Mouse (Mus musculus) bone marrow macrophage, adult 2 months (primary cell): ENCODE measurements around the gene Pacsin2.

Experiments
- CTCF ChIP-seq: IDR thresholded peaks from 2 replicates; pipeline ENCODE4 v1.5.1; 2012; ENCODE audit warnings: low read depth, mild to moderate bottlenecking, low read length, moderate library complexity
- POLR2A ChIP-seq: IDR thresholded peaks from 2 replicates; pipeline ENCODE4 v1.6.1; 2012; ENCODE audit warnings: mild to moderate bottlenecking, low read depth, low read length, borderline replicate concordance

DNA sequence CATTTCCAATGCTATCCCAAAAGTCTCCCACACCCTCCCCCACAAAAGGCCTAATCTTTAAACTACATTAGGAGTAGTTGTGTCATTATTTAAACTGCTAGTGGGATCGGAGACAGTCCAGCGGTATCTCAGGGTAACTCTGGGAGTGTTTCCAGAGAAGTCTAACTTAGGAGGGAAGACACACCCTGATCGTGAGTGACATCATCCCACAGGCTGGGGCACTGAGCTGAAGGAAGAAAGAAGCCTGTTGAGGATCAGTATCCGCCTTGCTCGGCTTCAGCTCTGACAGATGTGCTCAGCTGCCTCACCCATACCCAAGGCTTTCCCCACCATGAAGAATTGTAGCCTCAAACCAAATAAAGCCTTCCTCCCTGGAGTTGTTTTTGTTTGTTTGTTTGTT, 27.5 kb upstream of the Pacsin2 start:
- no peak for TF ChIP-seq CTCF
- no peak for TF ChIP-seq POLR2A
